Mouse (Mus musculus) liver, adult 2 months (tissue): ENCODE measurements around the gene Igf2bp3.

ENCODE experiments used
- CTCF ChIP-seq: fragments of 200-500 bp; IDR thresholded peaks from 2 replicates; pipeline ENCODE4 v1.5.1; 2011; ENCODE audit warnings: low read depth, low read length, control low read depth
- POLR2A ChIP-seq: fragments of 200-500 bp; IDR thresholded peaks from 2 replicates; pipeline ENCODE4 v1.6.1; 2011; ENCODE audit warnings: low read length, control low read depth; ENCODE audit not compliant: insufficient read depth; ENCODE audit errors: extremely low read depth

- TF ChIP-seq CTCF (no peak), POLR2A (no peak)
These were observed 48.4 kb downstream of the Igf2bp3 start for GRCm38 (mm10) chr6:49166318-49166717.
